Mouse (Mus musculus): Measurements from ENCODE around the gene Scpep1.
A peak's percentile ranks its signal among the peaks of the same experiment; 100 is the strongest.

DNA sequence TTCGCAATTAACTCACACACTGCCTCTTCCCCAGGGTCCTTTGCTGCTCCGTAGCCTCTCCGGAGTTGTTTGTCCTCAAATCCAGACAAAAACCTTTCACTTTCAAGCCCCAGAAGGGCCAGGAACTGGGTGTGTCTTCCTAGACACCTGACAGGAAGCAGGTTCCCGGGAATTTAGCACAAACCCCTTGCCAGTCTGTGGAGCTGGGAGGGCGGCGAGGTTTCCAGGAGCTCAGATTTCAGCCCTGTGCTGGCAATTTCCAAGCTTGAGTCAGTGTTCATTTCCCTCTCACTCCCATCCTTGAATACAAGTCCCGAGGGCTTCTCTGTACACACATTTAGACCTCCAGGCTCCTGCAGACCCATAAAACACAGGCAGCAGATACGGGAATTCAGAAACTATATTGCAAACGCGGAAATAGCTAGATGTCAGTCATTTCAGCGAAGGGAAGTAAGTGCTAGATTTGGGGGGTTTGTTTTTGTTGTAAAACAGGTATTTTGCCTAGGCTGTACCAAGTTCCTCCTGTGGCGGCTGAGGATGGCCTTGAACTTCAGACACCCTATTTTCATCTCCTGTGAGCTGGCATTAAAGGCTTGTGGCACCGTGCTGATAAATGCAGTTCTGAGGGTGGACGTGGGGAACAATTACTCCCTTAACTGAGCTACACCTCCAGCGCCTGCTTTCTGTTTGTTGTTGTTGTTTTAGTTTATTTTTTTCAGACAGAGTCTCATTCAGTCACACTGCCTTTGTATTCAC is 57.5 kb downstream of the Scpep1 start:
- no peak for TF ChIP-seq CTCF (IDR thresholded peaks at IDR 0.05)
- peak; percentile 74 for TF ChIP-seq POLR2A (IDR thresholded peaks at IDR 0.05; ENCODE audit: insufficient read depth, low read depth, low read length)
- TF ChIP-seq EP300 (IDR thresholded peaks at IDR 0.05; ENCODE audit: insufficient read depth, low read depth, low read length) = peak; percentile 80; the same call in 1 of the 2 replicates
